Mouse (Mus musculus) CD8-positive naive resting alpha-beta T cell, adult 2 months (primary cell): ENCODE measurements at regions not wholly inside any gene's neighbourhood (a gene's known extent, or its start where the extent isn't known, plus 50 kb on each side); places are given as distances from the start of the nearest gene placed in this dataset.

Experiments
- DNase-seq, 2 experiments: peaks; one replicate each; pipeline ENCODE4 v3.0.0; 2022; ENCODE audit warnings: low read depth in 2 of 2, low spot score in 2 of 2

DNA sequence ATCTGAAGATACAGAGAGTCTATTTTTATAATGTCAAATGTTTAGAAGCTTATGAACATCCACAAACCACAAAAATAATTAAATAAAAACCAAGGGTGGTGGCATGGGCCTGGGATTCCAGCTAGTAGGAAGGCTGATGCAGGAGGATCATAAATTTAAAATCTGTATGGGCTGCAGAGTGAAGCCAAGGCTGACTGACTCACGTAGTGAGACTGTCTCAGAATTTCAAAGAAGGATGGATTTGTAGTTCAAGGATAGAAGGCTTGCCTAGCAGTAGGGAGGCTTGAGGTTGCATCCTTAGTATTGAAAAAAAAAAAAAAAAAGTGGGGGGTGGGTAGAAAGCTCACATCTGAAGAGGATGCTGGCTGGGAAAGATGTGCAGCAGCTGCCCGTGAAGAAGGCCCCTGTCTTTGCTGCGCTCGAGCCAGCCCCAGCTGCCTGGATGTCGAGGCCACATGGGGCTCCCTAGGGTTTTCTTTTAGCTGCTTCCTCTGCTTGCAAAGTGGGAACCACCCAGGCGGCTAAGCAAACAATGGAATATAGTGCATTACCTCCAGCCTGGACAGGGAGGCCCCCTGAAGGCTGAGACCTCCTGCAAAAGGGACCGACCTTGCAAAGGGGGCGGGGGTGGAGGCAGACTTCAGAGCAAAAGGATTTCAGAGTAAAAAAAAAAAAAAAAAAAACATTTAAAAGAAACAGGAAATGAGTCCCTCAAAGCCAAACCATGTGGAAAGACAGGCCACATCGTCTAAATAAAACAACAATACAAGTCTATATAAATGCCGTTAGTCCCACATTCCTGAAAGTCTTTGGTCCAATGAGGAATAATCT is 101.3 kb downstream of the Tmco5 start:
- DNase-seq = no peak

DNA sequence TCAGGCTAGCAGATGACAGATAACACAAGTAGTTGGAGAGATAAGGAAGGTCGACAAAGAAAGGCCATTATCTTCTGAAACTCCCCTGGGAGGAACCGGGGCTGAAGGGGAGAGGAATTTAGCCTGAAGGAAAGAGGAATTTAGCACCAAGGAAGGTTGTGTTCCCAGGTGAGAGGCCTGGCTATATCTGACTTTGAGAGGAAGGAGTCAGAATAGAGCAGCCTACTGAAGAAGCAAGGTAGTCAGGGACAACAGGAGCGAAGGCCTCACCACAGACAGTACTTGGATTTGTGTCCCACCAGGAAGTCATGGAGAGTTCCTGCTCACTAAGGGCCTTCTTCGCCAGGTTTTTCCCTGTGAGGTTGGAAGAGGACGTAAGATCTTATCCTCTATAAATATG is 102.2 kb downstream of the Tmco5 start:
- DNase-seq = no peak

DNA sequence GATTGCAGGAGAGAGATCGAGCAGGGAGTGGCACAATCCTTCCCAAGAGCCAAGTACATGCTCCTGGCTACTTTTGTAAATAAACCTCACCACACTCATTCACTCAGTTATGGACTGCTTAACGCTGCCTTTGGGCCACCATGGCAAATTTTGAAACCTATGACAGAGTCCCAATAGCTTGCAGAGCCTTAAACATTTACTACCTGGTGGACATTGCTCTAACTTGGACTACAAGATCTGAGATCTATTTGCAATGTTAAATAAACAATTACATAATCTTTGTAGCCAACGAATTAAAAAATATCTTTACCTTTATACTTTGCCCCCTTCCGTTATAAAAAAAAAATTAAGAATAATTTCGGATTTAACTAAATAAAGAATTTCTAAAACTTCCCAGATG is 104.9 kb downstream of the Tmco5 start:
- no peak for DNase-seq

DNA sequence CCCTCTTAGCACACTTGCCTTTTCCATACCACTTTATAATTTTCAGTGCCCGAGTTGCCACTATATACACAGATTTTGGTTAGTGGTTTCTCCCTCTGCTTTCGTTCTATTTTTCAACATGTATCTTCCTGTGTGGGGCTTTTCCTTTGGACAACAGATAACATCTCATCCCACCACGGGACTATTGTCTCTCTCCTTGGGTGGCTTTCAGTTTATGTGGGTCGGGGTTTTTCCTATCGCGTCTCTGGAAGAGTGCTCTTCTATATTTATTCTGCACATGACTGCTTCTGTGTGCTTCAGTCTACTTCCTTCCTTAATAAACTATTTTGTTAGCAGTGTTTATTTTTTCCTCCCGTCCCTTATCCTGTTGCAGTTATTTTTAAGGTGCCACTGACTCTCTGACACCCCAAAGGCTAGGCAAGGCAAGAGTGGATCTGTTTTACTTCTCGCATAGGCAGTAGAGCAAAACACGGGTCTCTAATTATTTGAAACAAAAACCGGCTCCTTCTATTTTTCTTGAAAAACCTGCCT is 105.4 kb downstream of the Tmco5 start:
- DNase-seq = no peak

DNA sequence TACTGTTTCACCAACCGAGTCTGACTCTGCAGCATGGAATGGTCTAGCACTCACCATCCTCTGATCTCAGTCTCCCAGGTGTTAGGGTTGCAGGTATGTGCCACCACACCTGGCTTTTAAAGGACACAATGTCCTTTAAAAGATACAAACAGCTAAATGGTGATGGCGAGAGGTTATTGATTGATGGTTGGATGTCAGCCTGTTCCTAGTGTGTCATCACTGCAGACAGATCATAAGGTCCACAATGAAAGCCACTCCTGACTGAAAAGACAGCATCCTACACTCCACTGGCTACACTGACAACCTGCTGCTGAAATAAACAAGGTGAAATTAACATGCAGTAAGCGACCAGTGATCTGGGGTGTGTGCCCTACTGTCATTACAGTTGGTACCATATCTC is 106.1 kb downstream of the Tmco5 start:
- DNase-seq = no peak

DNA sequence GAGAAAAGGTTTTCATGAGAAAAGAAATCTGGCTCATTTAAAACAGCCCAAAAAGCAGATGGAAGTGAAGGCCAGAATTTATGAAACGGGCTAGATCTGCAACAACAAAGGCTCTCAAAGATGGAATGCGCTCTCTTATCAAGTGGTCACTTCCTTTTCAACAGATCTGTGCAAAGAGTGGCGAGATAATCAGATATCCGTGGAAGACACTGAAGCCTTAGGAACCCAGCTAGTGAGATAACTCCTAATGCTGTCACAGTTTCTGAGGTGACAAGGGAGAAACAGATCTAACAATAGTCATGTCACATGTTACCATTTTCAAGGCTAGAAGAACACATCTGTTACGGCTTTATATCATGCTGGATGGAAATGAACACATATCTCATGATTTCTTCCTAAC is 107.1 kb downstream of the Tmco5 start:
- no peak for DNase-seq

DNA sequence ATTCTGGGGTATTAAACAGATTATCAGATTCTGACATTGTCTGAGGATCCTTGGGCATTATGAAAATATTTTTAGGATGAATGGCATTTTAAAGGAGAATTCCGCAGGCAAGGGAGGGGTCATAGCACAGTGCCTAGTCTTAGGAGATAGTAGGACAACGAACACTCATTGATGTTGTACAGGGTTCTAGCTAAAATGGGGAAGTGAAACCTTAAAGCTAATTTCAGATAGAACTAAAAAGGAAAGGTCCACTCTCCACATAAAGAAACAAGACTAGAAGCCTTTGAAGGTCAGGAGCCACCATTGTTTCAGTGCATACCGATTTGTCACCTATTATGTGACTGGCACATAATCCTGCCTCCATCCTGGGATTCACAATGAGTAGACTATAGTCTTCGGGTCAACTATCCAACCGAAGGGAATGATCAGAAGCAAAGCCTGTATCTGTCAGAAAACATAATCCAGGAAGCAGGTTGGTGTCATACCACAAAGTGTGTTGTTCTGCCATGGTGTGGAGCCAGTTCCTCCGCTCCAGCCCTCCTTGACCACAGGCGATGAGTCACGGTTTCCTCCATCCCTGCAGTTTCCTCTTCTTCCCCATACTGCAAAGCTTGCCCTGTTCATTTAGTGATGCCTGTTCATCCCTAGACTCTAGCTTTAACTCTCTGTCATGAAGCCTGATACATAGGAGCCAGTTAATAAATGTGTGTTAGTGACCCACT is 110.6 kb downstream of the Tmco5 start:
- no peak for DNase-seq

DNA sequence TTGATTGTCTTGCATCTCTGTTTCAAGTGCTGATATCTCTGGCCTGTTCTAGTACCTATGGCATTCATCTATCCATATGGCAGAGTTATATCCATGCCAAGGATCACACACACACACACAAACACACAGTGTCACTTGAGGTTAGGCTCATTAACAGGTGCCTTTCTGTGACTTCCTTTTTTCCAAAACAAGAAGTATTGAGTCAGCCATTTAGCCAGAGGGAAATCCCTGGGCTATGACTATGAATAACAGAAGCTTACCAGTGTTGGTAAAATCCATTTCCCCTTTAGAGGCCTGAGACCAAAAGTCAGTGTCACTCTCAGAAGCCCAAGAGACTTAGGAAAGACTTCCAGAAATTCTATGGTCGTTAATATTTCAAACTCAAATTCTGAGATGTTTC is 111.6 kb downstream of the Tmco5 start:
- no peak for DNase-seq

DNA sequence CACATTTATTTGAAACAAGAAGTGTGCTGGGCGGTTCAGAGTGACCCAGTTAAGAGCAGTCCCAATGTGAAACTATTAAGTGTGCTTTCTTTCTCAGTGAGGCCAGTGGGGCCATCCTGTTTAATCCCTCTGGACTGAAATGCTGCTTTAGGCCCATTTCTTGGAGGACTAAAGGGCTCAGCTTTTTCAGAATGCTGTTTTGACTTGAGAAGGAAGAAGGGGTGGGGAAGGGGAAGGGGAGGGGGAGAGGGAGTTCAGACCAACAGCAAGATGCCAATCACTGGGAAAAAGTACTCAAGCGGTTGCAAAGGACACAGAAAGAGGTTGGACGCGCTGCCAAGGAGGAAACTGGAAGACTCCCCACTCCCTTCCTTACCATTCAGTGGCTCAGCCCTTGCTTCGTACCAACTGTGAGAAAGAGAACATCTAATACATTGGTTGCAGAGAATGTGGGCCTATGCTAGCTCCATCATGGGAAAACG is 113.1 kb downstream of the Tmco5 start:
- DNase-seq = no peak

DNA sequence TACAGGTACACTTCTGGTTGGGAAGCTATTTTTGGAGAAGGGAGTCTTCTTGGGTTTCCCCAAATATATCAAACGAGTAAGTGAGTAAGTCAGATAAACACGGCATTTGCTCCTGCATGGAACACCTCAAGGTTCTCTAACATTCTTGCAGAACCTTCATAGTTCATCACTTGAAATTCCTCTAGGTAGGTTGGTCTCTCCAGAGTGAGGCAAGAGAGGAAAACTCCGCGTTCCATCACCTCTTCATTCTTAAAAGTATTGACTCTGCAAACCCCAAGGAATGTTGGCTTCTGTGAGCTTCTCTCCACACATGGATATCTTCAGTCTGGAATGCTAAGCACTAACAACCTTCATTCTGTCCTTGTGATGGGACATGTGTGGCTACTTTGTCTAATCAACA is 115.2 kb downstream of the Tmco5 start:
- no peak for DNase-seq

DNA sequence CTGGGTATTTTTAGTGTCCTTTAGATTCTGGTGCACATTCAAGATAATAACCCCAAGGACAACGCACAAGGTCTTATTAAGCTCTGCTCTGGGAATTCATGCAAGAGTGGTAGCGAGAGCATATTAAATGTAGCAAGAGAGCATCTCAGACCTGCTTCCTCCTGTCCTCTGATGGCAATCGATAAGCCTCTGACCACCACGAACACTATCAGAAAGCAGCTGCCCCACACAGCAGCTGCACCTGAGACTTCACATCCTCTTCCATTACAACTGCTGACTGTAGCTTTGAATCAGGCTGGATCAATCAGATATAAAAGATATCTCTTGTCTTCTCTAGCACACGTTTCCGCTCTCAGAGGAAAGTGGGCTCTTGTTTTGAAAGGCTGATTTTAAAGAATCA is 117.8 kb downstream of the Tmco5 start:
- no peak for DNase-seq

DNA sequence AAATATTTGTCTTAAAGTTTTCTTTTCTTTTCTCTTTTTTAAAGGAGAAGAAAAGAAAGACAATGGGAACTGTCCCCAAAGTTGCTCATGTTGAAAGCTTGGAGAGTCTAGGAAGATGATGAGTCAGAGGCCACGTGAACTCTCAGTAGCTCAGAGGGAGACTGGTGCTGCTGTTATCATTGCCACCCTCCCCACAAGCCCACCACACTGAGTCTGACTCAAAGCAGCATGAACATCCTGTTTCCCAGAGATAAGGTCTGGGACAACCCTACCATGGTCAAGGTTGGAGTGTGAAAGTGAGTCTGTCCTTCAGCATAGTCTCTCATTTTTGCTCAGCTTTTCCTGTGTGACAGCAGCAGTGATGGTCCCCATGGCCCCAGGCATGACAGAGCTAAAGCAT is 120.3 kb downstream of the Tmco5 start:
- no peak for DNase-seq

DNA sequence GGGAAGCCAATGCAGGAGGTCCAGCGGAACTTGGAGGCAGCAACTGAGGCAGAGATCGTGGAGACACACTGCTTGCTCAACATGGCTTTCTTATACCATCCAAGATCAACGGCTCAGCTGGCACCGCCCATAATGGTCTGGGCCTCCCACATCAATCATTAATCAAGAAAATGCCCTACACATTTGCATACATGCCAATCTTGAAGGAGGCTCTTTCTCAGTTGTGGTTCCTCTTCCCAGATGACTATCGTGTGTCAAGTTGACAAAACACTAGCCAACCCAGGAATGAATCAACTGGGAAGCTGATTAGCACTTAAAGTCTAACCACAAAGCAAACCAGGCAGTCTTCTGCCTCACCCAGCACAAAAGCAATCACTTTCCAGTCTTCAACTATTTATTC is 121.1 kb downstream of the Tmco5 start:
- DNase-seq = no peak

DNA sequence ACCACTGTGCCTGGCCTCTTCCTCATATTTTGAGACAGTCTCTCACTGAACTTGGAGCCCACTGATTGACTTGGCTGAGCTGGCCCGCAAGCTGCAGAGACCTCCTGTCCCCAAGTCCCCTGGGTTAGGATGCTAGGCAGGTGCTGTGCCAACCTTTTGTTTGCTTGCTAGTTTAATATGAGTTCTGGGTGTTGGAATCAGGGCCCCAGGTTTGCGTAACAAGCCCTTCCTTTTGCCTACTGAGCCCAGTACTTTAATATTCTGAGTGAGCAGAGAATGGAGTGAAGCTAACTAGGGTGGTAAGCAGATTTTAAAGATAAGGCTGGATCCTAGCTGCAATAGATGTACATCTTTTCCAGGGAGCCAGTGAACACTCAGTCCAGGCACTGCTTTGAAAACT is 117.2 kb upstream of the Spred1 start:
- DNase-seq = no peak

DNA sequence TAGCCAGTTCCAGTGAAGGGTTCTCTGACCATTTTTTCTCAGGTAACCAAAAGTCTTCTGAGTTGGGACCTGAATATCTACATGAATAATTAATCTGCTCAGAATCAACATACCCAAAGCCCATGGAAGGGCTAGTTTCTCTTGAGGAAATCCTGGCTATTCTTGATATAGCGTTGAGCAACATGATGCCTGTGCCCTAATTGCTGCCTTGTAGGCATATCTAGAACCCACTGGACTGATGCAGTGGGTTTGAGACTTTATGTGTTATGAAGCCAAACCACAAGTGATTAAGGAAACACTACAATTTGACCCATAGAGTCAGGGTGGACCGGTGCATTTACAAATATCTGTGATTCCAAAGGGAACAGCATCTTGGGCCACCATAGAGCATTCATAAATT is 114.3 kb upstream of the Spred1 start:
- DNase-seq = no peak

DNA sequence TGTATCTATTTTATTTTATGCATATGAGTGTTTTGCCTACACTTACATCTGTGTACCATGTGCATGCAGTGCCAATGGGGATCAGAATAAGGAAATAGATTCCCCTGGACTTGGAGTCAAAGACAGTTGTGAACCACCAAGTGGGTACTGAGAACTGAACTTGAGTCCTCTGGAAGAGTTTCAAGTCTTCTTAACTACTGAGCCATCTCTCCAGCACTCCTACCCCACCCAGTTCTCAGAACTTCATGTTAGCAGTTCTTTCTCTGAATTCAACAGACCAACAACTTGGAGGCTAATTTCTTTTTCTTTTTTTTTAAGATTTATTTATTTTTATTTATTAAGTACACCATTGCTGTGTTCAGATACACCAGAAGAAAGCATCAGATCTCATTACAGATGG is 112.3 kb upstream of the Spred1 start:
- no peak for DNase-seq

DNA sequence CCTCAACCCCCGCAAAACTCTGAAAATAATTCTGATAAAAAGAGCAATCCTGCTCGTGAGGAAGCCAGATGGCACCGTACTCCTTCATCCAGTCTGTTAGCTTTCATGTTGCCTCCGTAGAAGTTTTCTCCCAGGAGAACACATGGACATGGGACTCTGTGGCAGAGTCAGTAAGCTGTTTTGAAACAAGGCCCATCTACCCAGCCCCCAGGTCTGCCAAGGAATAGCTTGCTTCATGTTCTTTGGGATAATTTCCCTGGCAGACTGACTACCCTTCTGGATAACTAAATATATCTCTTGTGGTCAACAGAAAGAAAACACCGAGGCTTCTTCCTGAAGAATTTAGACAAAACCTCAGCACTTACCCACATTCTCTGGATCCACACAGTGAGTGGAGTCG is 111.2 kb upstream of the Spred1 start:
- DNase-seq = no peak

DNA sequence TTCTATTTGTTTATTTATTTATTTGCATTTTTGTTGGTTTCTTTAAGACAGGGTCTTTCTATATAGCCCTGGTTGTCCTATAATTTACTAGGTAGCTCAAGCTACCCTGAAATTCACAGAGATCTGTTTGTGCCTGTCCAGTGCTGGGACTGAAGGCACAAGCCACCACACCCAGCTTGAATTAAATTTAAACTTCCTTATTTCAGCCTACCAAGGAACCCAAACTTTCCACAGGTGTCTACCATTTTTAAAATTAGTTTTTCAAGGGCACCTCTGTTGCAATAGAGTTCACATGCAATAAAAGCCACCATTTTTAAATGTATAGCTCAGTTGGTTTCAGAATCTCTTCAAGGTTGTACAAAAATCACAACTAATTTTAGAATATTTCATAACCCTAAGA is 110.2 kb upstream of the Spred1 start:
- no peak for DNase-seq

DNA sequence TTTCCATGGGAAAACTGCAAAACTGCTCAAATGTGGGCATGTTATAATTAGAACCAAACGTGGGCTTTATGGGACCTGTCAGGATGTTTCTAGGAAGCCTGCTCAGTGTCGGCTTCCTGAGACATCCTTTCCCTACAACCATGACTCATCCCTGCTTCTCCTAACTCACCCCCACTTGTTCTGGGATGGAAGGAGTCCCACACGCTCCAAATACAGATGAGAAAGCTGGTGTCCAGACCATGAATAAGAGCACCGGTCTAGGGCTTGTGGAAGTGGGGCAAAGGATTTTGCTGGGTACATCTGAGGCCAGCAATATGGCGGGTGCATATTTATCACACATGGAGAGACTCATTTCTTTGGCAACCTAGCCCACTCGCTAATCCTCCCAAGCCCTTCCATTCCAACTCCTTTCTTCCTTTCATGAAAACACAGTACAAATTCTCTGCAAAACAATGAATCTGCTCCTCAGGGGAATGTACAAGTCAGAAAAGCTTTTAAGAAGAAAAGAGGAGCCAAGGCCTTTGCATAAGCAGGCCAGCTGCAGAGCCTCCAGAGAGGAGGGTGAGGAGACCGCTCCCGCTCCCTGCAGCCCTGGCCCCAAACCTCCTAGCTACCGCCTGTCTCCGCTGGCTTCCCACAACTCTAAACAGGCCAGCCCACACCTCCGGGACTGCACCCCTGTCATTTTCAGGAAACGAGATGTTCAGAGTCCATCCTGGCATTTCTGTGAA is 103.1 kb upstream of the Spred1 start:
- DNase-seq = no peak

DNA sequence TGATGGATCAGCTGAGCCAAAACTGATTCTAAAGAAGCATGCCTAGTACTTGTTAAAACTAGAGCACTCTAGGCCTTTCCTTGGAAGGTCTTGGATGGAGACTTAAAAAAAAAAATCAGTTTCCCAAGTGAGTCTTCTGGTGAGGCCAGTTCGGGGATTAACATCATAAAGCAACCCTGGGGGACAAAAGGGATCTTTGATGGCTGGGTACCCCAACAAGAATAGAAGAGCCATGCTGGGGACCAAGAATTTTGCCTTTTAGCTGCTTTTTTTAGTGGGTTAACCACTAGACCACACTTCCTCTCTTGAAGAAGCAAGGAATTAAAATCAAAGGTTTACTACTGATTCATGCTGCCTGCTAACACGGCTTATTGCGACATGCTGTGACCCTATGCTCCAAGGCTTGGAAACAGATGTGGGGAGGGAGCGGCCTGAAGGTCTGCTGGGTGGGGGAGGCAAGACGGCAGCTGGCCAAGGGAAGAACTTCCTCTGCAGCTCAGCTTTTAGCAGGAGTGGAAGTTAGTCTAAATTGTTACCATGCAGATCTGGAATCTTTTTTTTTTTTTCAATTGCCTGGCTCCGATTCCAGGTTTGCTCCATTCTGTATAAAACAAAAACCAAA is 102.1 kb upstream of the Spred1 start:
- DNase-seq = no peak

DNA sequence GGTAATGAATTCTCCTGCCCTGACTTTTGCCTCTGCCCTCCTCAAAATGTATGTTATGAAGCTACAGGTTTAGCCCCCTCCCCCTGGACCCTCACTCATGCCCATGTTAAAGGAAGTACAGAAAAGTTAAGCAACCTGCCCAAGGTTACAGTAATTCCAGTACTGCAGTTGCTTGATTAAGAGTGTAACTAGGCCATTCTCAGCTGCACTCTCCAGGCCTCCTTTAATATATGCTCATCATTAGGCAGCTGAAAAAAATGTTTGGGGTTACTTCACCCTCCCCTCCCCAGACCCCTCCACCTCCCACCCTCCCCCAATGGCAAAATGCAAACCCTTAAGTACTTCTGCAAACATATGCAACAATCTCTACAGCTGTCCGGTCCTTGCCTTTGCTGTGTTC is 101.6 kb upstream of the Spred1 start:
- DNase-seq = no peak
